Mouse (Mus musculus) G1E (cell line): ENCODE results near the gene Paox. TPM values are rescaled to one million over a fixed set of nuclear protein-coding genes. Genes with fewer than 3 reads are reported as not detected.

Experiments used
- ATAC-seq: 2 replicates; pipeline ENCODE4 v1.8.0; 2016; ENCODE audit warnings: mild to moderate bottlenecking; ENCODE audit not compliant: insufficient number of reproducible peaks, poor library complexity, low FRiP score, severe bottlenecking; ENCODE audit errors: extremely low read depth
- DNase-seq: peaks from one replicate; pipeline ENCODE4 v3.0.0; 2012; ENCODE audit warnings: low spot score
- H3K27me3 ChIP-seq: 2 replicates; pipeline ENCODE4 v1.6.1; 2012; ENCODE audit warnings: mild to moderate bottlenecking, low read length, inconsistent platforms; ENCODE audit not compliant: insufficient read depth
- H3K36me3 ChIP-seq: replicated peaks from 2 replicates; pipeline ENCODE3; 2012; ENCODE audit warnings: mild to moderate bottlenecking, inconsistent platforms
- H3K4me1 ChIP-seq: 2 replicates; pipeline ENCODE4 v1.6.1; 2012; ENCODE audit warnings: low read depth, low read length, inconsistent platforms, mixed read lengths; ENCODE audit not compliant: insufficient read depth
- H3K4me3 ChIP-seq: 2 replicates; pipeline ENCODE4 v1.5.1; 2012; ENCODE audit warnings: low read depth, mild to moderate bottlenecking, inconsistent platforms, low read length, moderate library complexity, mixed read lengths
- H3K9me3 ChIP-seq: replicated peaks from 2 replicates; pipeline ENCODE4 v1.6.1; 2012; ENCODE audit warnings: inconsistent platforms
- CTCF ChIP-seq: IDR thresholded peaks from 2 replicates; pipeline ENCODE4 v1.5.1; 2012; ENCODE audit warnings: low read depth, low read length, inconsistent platforms, mixed read lengths
- GATA1 ChIP-seq: IDR thresholded peaks from 2 replicates; pipeline ENCODE4 v1.6.1; 2012; ENCODE audit warnings: borderline replicate concordance, low read length, inconsistent platforms, mixed read lengths
- GATA2 ChIP-seq: IDR thresholded peaks from 2 replicates; pipeline ENCODE4 v1.6.1; 2012; ENCODE audit warnings: low read depth, low read length, inconsistent platforms, borderline replicate concordance
- POLR2AphosphoS5 ChIP-seq: IDR thresholded peaks from 2 replicates; pipeline ENCODE4 v1.6.1; 2012; ENCODE audit warnings: low read depth, low read length, inconsistent platforms; ENCODE audit not compliant: insufficient replicate concordance
- TAL1 ChIP-seq: conservative IDR thresholded peaks from 2 replicates; pipeline ENCODE4 v1.6.1; 2012; ENCODE audit warnings: low read depth, low read length, inconsistent platforms, mixed read lengths
- polyA plus RNA-seq: library from polyadenylated mRNA; stranded (reverse); fragments of >175 nt; gene quantifications from 2 replicates; pipeline ENCODE4 v1.2.3, GENCODE M21; 2012
- total RNA-seq, 2 experiments: library from RNA; stranded (forward) in 1 of 2; stranded (reverse) in 1 of 2; fragments of 200-1000 nt in 1 of 2; fragments of >200 nt in 1 of 2; fragmentation: Nextera tagmentation in 1 of 2; gene quantifications; 2 replicates each; pipeline ENCODE4 v1.2.3; 2014 to 2017

Paox gene
- total RNA-seq (2014; fragmentation: Nextera tagmentation) (9.4 and 10.5 TPM in 2 replicates), total RNA-seq (2017) (11.4 and 11.7 TPM in 2 replicates), polyA plus RNA-seq (3.0 and 6.0 TPM in 2 replicates)

DNA sequence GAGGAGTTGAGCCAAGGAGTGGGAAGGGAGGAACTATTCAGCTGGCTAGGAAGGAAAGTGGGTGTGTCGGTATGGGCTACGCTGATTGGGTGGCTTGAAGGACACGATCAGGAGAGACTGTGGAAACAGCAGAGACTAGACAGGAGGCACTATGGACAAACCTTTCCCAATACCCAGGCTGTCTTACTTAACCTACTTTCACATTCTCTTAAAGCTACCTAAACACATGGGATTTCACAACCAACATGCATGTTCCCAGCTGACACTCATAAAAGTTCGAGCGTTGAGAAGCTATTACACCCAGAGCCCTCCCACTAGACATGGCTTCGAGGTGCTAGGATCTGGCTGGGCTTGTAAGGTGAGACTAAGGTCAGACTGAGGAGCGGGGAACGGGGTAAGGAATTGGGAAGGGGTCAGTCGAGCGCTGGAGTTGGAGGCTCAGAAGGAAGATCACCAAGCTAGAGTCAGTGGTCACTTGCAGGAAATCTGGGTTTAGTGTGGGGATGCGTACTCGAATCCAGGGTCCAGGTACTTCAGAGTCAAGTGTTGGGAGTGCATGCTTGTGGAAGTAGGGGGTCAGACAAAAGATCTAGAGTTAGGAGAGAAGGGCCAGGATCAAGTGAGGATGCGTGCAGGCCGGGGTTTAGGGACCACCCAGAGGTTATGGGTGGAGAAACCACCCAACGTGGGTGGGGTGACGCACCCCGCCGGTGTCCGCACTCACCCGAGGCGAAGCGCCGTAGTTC lies at the start of gene Paox:
Paox (plus strand) TSS at position 217 of the 746 bp plus-strand sequence.
- DNase-seq (peak; percentile 81), ATAC-seq (peak; percentile 70)
- no peaks in the 10 kb centered on the region for H3K9me3 ChIP-seq
- no peaks in the 10 kb centered on the region for H3K27me3 ChIP-seq
- TF ChIP-seq CTCF, result no peak
- TF ChIP-seq GATA2, result no peak
- TF ChIP-seq TAL1, result no peak
- TF ChIP-seq GATA1, result no peak
- no peak for TF ChIP-seq POLR2AphosphoS5
- peaks cover 20% of the 10 kb centered on the region for H3K4me1 ChIP-seq
- peak within 1 kb of the TSS; percentile 96 for H3K4me3 ChIP-seq
- H3K36me3 ChIP-seq, result peaks cover 32% of the 10 kb centered on the region

DNA sequence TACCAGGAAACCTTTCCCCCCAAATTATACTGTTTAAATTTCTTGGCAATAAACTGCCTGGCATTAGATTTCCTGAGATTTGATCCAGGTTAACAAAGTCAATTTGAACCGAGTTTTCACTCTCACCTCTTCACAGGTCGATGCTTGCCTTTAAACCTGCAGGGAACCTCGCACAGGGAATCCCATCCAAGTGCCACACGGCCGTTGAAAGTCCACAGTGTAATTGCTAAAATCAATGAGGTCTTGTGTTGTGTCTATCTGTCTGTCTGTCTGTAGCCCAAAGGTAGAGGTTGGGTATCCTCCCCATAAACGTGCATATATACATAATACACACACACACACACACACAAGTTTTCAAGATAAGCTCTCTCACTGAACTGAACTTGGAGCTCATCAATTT lies 48.2 kb upstream of the Paox start:
- Histone ChIP-seq H3K27me3 (peaks cover 23% of the 10 kb centered on the region), H3K36me3 (no peaks in the 10 kb centered on the region), H3K9me3 (no peaks in the 10 kb centered on the region), H3K4me3 (no peak overlapping the region), H3K4me1 (no peaks in the 10 kb centered on the region)
- ATAC-seq (no peak), DNase-seq (no peak)
- no peak for TF ChIP-seq GATA2
- TF ChIP-seq GATA1, result no peak
- TF ChIP-seq TAL1, result no peak
- no peak for TF ChIP-seq POLR2AphosphoS5
- TF ChIP-seq CTCF, result no peak

- Histone ChIP-seq H3K36me3 (no peaks in the 10 kb centered on the region), H3K9me3 (no peaks in the 10 kb centered on the region), H3K4me1 (no peaks in the 10 kb centered on the region), H3K27me3 (peaks cover 19% of the 10 kb centered on the region), H3K4me3 (no peak overlapping the region)
- no peak for ATAC-seq
- DNase-seq, result no peak
- no peak for TF ChIP-seq POLR2AphosphoS5
- TF ChIP-seq TAL1, result no peak
- no peak for TF ChIP-seq GATA1
These were observed 45.4 kb upstream of the Paox start for GRCm38 (mm10) chr7:140070042-140070711.

DNA sequence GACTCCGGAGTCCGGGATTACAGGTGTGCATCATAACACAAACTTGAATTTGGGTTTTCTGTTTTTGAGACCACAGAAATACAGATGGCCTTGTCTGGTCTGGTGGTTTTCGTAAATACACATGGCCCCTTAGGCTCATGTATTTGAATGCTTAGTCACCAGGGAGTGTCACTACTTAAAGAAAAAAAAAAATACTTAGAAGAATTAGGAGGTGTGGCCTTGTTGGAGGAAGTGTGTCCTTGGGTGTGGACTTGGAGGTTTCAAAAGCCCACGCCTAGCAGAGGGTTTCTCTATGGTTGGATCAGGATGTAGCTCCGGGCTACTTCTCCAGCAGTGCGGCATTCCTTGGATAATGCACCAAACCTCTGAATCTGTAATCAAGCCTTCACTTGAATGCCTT lies 37.9 kb upstream of the Paox start:
- Histone ChIP-seq H3K36me3 (no peaks in the 10 kb centered on the region), H3K4me1 (peaks cover 13% of the 10 kb centered on the region), H3K9me3 (no peaks in the 10 kb centered on the region), H3K27me3 (peaks cover 25% of the 10 kb centered on the region), H3K4me3 (no peak overlapping the region)
- DNase-seq (no peak), ATAC-seq (peak; percentile 67)
- TF ChIP-seq GATA2 (no peak), POLR2AphosphoS5 (no peak), GATA1 (no peak), TAL1 (no peak), CTCF (no peak)

GRCm38 (mm10) chr7:140078711-140079110 lies 36.9 kb upstream of the Paox start:
- DNase-seq (peak; percentile 44), ATAC-seq (peak; percentile 40)
- Histone ChIP-seq H3K9me3 (no peaks in the 10 kb centered on the region), H3K36me3 (no peaks in the 10 kb centered on the region), H3K4me1 (peaks cover 13% of the 10 kb centered on the region), H3K27me3 (peaks cover 29% of the 10 kb centered on the region), H3K4me3 (no peak overlapping the region)
- no peak for TF ChIP-seq GATA1
- no peak for TF ChIP-seq TAL1
- no peak for TF ChIP-seq GATA2
- TF ChIP-seq POLR2AphosphoS5, result no peak
- peak; percentile 56 for TF ChIP-seq CTCF

GRCm38 (mm10) chr7:140080503-140081156 lies 35.0 kb upstream of the Paox start:
- H3K27me3 ChIP-seq, result peaks cover 33% of the 10 kb centered on the region
- TF ChIP-seq GATA1 (no peak), POLR2AphosphoS5 (no peak), CTCF (no peak), TAL1 (no peak), GATA2 (no peak)
- ATAC-seq, result no peak

More at GRCm38 (mm10) chr7:140080503-140081156, 35.0 kb upstream of the Paox start:
- DNase-seq, result no peak
- Histone ChIP-seq H3K36me3 (no peaks in the 10 kb centered on the region), H3K4me1 (peaks cover 13% of the 10 kb centered on the region), H3K4me3 (no peak overlapping the region), H3K9me3 (no peaks in the 10 kb centered on the region)
